Mouse (Mus musculus) gastrocnemius, postnatal 4 days (tissue): Measurements from ENCODE around the gene Fam167b. TPM values are rescaled to one million over a fixed set of nuclear protein-coding genes. Genes with fewer than 3 reads are reported as not detected.

Experiments
- DNase-seq, 2 experiments: peaks; one replicate each; pipeline ENCODE4 v3.0.0; 2021 to 2022; ENCODE audit warnings: low spot score in 2 of 2, mixed read lengths in 2 of 2
- total RNA-seq, 2 experiments: library from RNA; stranded (reverse); gene quantifications; 2 replicates each; pipeline ENCODE4 v1.2.3; 2021

Fam167b gene
- total RNA-seq, 2 experiments from 2014 or later = 1.2 to 1.3 TPM

GRCm38 (mm10) chr4:129609139-129609631 lies 30.8 kb upstream of the Fam167b start:
- DNase-seq = no peak

DNA sequence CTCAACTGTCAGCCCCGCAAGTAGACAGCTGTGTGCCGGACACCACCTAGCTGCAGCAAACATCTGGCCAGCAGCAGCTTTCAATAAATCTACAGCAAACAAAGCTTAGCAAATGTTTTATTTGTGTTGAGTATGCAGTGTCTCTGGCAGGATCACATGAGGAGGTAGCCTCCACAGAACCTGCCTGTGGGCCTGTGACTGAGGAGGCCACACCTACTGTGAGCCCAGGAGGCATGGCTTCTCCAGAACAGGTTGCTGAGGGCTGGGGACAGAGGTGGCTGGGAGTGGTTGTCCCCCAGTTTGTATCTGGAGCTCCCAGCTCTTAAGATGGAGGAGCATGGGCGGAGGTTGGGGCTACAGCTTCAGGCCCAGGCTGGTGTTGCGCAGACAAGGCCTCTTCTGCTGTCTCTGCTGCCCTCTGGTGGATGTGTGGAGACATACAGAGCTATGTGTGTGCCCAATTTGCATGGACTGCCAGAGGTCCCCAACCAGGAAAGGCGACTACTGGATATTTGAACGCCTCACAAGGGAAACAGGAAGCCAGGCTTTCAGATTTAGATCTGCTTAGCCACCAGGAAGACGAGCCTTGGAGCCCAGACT lies 30.2 kb upstream of the Fam167b start:
- DNase-seq = peak; percentile 56 to 80

DNA sequence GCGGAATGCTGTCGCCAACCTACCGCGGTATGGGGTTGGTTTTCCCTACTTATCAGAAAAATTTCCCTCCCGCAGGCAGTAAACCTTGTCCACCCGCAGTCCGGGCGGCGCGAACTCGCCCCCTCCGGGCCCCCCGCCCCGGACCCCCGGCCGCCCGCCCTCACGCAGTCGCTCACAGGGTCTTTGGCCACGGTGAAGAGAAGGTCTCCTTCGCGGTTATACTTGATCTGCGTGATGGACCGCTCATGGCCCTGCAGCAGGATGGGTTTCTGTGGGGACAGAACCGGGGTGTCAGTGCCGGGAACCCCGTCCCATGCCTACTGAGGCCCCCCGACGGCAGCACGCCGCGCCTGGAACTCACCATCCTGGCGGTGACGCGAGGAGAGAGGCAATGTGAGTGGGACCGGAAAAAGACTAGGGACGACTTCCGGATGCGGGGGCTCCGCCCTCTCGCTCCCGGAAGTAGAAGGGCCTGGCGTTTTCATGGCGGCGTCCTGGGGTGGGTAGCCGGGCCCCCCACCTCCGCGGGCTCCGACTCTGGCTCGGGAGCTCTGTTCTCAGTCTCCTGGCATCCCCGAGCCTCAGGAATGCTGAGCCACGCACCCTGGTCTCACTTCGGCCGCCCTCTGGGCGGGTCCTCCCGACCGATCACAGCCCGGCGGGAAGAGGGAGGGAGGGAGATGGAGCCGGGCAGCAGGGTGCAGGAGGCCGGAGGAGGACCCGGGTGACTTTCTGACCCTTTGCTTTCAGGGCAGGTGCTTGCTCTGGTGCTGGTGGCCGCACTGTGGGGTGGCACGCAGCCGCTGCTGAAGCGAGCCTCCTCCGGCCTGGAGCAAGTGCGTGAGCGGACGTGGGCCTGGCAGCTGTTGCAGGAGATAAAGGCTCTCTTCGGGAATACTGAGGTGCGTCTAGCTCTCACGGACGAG lies 22.1 kb upstream of the Fam167b start, which contains the start of the genes Eif3i and Tmem234:
Eif3i (minus strand) TSS at position 416 of the 926 bp plus-strand sequence.
Tmem234 (plus strand) TSS at position 436 of the 926 bp plus-strand sequence.
- DNase-seq = peak; percentile 67 to 83

DNA sequence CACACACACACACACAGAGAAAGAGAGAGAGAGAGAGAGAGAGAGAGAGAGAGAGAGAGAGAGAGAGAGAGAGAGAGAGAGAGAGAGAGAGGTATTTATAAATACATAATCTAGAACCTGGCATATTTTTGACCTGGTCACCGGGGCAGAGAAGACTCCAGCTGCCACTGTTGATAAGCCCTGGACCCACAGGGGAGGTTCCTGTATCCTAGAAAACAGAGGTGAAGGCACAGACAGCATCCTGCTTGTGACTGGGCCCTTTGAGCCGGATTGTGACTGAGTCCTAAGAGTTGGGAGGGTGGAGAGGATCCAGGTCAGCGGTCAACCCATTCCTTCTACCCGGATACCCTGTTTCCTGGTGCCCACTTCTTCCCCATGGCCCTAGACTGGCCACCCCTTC lies 10.5 kb upstream of the Fam167b start:
- DNase-seq = no peak

DNA sequence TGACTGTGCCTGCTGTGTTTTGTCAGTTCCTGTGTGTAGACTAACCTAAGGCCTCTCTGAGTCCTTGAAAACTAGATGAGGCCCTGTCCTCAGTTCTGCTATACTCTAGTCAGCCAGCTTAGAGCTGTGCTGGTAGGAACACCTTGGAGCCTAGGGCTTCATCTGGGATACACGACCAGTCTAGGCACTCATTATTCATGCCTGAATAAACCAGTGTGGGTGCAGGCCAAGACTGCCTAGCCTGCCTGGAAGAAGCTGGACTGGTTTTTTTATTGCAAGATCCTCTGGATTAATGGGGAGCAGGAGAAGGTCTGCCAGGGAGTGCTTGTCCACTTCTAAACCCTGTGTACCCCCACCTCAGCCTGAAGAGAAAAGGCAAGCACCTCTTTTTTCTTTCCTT lies 8.6 kb upstream of the Fam167b start:
- DNase-seq = no peak

GRCm38 (mm10) chr4:129585773-129586172 lies 7.4 kb upstream of the Fam167b start:
- DNase-seq = no peak

- DNase-seq = peak; percentile 73 to 84
These were observed 6.7 kb upstream of the Fam167b start for GRCm38 (mm10) chr4:129584884-129585608.

GRCm38 (mm10) chr4:129584370-129584769 lies 6.0 kb upstream of the Fam167b start:
- no peak for DNase-seq

- no peak for DNase-seq
These were observed 3.9 kb upstream of the Fam167b start for GRCm38 (mm10) chr4:129582251-129582650.

- DNase-seq = no peak
These were observed 2.0 kb upstream of the Fam167b start for GRCm38 (mm10) chr4:129580347-129580746.

GRCm38 (mm10) chr4:129577688-129578087 lies 661 bp downstream of the Fam167b start:
- no peak for DNase-seq

DNA sequence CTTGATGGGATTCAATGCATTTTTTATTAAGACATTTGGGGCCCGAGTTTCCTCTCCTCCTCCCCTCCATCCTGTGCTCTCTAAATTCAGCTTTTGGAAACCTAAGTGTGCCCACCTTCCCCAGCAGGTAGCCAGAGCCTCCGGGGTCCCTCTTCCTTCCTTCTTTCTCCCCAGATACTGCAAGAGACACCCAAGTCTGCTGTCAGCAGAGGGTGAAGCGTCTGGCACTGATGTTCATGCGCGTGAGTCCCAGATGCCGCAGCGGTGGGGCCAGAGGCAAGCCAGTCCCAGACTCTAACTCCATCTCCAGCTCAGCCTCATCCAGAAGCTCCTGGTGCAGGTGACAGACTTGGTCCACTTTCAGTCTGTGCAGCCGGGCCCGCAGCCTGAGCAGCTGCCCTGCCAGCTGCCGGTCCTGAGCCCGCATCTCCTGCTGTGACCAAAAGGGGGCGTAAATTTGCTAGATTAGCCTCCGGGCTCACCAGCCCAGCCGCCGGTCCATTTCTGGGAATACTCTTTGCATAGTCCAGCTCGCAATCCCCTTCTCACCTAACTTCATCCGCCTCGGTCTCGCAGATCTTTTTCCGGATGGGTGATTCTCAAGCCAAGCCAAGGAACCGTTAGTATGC lies 1.4 kb downstream of the Fam167b start:
- DNase-seq = peak in 1 of 2 experiments; percentile 69

- no peak for DNase-seq
These were observed 3.0 kb downstream of the Fam167b start for GRCm38 (mm10) chr4:129575171-129575844.

GRCm38 (mm10) chr4:129573430-129573829 lies 4.9 kb downstream of the Fam167b start, which contains the start of gene Lck:
TSS of gene Lck (minus strand) at chr4:129573641.
- no peak for DNase-seq

DNA sequence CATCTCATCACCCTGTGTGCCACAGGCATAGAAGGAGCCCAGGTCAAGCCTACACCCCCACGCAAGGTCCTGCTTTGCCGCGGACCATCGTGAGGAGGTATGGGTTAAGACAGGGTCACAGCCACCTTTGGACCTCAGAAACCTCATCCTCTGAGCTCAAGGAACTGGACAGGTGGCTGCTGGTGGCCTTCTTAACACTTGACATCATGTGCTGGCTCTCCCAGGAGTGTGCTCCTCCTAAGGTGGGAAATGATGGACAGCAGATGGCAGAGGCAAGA lies 5.3 kb downstream of the Fam167b start:
- no peak for DNase-seq

- DNase-seq = no peak
These were observed 5.9 kb downstream of the Fam167b start for GRCm38 (mm10) chr4:129572236-129573092.

GRCm38 (mm10) chr4:129571551-129572084 lies 6.7 kb downstream of the Fam167b start:
- no peak for DNase-seq

DNA sequence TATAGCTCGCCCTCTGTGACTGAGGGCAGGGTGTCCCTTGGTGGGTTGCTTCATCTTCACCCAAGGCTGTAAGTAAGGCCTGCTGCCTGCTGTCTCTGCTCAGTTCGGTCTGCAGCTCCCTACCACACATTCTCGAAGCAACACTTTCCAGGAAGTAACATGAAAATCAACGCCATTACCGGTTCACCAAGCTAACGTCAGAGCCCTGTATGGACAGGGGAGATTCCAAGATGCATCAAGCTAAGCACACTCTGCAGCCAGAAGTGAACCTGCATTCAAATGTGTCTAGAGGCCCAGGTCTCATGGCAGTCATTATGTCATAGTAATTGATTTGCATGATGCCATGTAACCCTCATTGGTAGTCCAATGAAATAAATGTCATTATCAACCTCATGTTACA lies 8.3 kb downstream of the Fam167b start:
- DNase-seq = no peak

- DNase-seq = no peak
These were observed 10.0 kb downstream of the Fam167b start for GRCm38 (mm10) chr4:129568366-129568765.
